Mouse (Mus musculus) CH12.LX (cell line): Measurements from ENCODE around the gene Lrmda. TPM values are rescaled to one million over a fixed set of nuclear protein-coding genes. Genes with fewer than 3 reads are reported as not detected.

Experiments
- DNase-seq: peaks from one replicate; pipeline ENCODE4 v3.0.0-alpha.2; 2013; ENCODE audit errors: extremely low read depth
- H3K27ac ChIP-seq: 2 replicates; pipeline ENCODE4 v1.5.1; 2012; ENCODE audit warnings: low read depth, mild to moderate bottlenecking, control low read depth, moderate library complexity; ENCODE audit not compliant: insufficient read depth
- H3K27me3 ChIP-seq: replicated peaks from 2 replicates; pipeline ENCODE3; 2012; ENCODE audit warnings: inconsistent platforms
- H3K36me3 ChIP-seq, 2 experiments: replicated peaks in 1 of 2; 2 replicates each; pipeline versions ENCODE3 to v1.6.1; 2012; ENCODE audit warnings: inconsistent platforms in 1 of 2, low read length in 1 of 2, mild to moderate bottlenecking in 1 of 2, mixed read lengths in 1 of 2, moderate library complexity in 1 of 2; ENCODE audit not compliant: control insufficient read depth in 1 of 2, insufficient read depth in 1 of 2
- H3K4me1 ChIP-seq, 2 experiments: 2 replicates each; pipeline ENCODE4 v1.6.1; 2012; ENCODE audit warnings: inconsistent platforms in 1 of 2, moderate library complexity in 1 of 2; ENCODE audit not compliant: insufficient read depth in 2 of 2, control insufficient read depth in 1 of 2
- H3K4me2 ChIP-seq: 2 replicates; pipeline ENCODE4 v1.6.1; 2012; ENCODE audit warnings: low read depth, mild to moderate bottlenecking, control low read depth; ENCODE audit not compliant: poor library complexity, insufficient read depth, severe bottlenecking
- H3K4me3 ChIP-seq, 3 experiments: fragments of 150-350 bp in 1 of 3; sonication (generic) in 1 of 3; replicated peaks in 1 of 3; 2 replicates each; pipeline versions ENCODE3 to v1.5.1; 2011 to 2012; ENCODE audit warnings: low read depth in 2 of 3, low read length in 2 of 3, mild to moderate bottlenecking in 2 of 3, moderate library complexity in 2 of 3, control low read depth in 1 of 3, improper control_type of control experiment in 1 of 3, inconsistent platforms in 1 of 3, mixed read lengths in 1 of 3; ENCODE audit not compliant: poor library complexity in 1 of 3
- H3K79me2 ChIP-seq: replicated peaks from 2 replicates; pipeline ENCODE4 v1.6.1; 2012; ENCODE audit warnings: mild to moderate bottlenecking, moderate library complexity; ENCODE audit not compliant: control insufficient read depth, poor library complexity, insufficient read depth, severe bottlenecking; ENCODE audit errors: extremely low read depth
- H3K9ac ChIP-seq: 2 replicates; pipeline ENCODE4 v1.6.1; 2012; ENCODE audit warnings: low read depth, mild to moderate bottlenecking, control low read depth, moderate library complexity; ENCODE audit not compliant: insufficient read depth
- H3K9me3 ChIP-seq: replicated peaks from 2 replicates; pipeline ENCODE3; 2012; ENCODE audit warnings: low read length, inconsistent platforms, mixed read lengths
- BHLHE40 ChIP-seq: IDR thresholded peaks from 2 replicates; pipeline ENCODE4 v1.6.1; 2011; ENCODE audit warnings: mild to moderate bottlenecking, low read depth, low read length, improper control_type of control experiment
- CHD1 ChIP-seq: IDR thresholded peaks from 2 replicates; pipeline ENCODE4 v1.6.1; 2012; ENCODE audit warnings: low read depth, low read length, improper control_type of control experiment, inconsistent platforms
- CHD2 ChIP-seq: IDR thresholded peaks from 2 replicates; pipeline ENCODE4 v1.6.1; 2011; ENCODE audit warnings: low read length, improper control_type of control experiment
- CTCF ChIP-seq, 2 experiments: IDR thresholded peaks in 1 of 2; conservative IDR thresholded peaks in 1 of 2; 2 replicates each; pipeline ENCODE4 v1.5.1; 2011 to 2012; ENCODE audit warnings: low read depth in 2 of 2, low read length in 2 of 2, improper control_type of control experiment in 1 of 2, inconsistent platforms in 1 of 2, mild to moderate bottlenecking in 1 of 2, moderate library complexity in 1 of 2
- ELF1 ChIP-seq: IDR thresholded peaks from 2 replicates; pipeline ENCODE4 v1.6.1; 2014; ENCODE audit warnings: low read depth, mild to moderate bottlenecking, inconsistent platforms, low read length, improper control_type of control experiment
- EP300 ChIP-seq: IDR thresholded peaks from 2 replicates; pipeline ENCODE4 v1.6.1; 2011; ENCODE audit warnings: low read length, improper control_type of control experiment
- HCFC1 ChIP-seq: IDR thresholded peaks from 2 replicates; pipeline ENCODE4 v1.6.1; 2012; ENCODE audit warnings: low read depth, mild to moderate bottlenecking, inconsistent platforms, low read length, improper control_type of control experiment
- IRF4 ChIP-seq: IDR thresholded peaks from 2 replicates; pipeline ENCODE4 v1.6.1; 2014; ENCODE audit warnings: low read depth, mild to moderate bottlenecking, inconsistent platforms, low read length, improper control_type of control experiment
- JUN ChIP-seq: IDR thresholded peaks from 2 replicates; pipeline ENCODE4 v1.6.1; 2011; ENCODE audit warnings: low read depth, mild to moderate bottlenecking, low read length, improper control_type of control experiment, moderate library complexity; ENCODE audit not compliant: insufficient read depth
- MAZ ChIP-seq: IDR thresholded peaks from 2 replicates; pipeline ENCODE4 v1.6.1; 2012; ENCODE audit warnings: low read depth, mild to moderate bottlenecking, inconsistent platforms, low read length, improper control_type of control experiment, moderate library complexity
- MEF2A ChIP-seq: IDR thresholded peaks from 2 replicates; pipeline ENCODE4 v1.6.1; 2014; ENCODE audit warnings: low read depth, mild to moderate bottlenecking, inconsistent platforms, low read length, improper control_type of control experiment, borderline replicate concordance
- MXI1 ChIP-seq: IDR thresholded peaks from 2 replicates; pipeline ENCODE4 v1.6.1; 2011; ENCODE audit warnings: mild to moderate bottlenecking, low read depth, low read length, improper control_type of control experiment
- MYC ChIP-seq: IDR thresholded peaks from 2 replicates; pipeline ENCODE4 v1.6.1; 2011; ENCODE audit warnings: low read depth, mild to moderate bottlenecking, improper control_type of control experiment, low read length
- NRF1 ChIP-seq: IDR thresholded peaks from 2 replicates; pipeline ENCODE4 v1.6.1; 2014; ENCODE audit warnings: low read depth, mild to moderate bottlenecking, inconsistent platforms, low read length, improper control_type of control experiment, moderate library complexity
- POLR2A ChIP-seq: IDR thresholded peaks from 2 replicates; pipeline ENCODE4 v1.6.1; 2011; ENCODE audit warnings: low read depth, mild to moderate bottlenecking, improper control_type of control experiment, low read length
- SIN3A ChIP-seq: IDR thresholded peaks from 2 replicates; pipeline ENCODE4 v1.6.1; 2012; ENCODE audit warnings: low read length, improper control_type of control experiment, inconsistent platforms
- SMC3 ChIP-seq: IDR thresholded peaks from 2 replicates; pipeline ENCODE4 v1.6.1; 2011; ENCODE audit warnings: low read depth, low read length, improper control_type of control experiment
- TBP ChIP-seq: conservative IDR thresholded peaks from 2 replicates; pipeline ENCODE4 v1.6.1; 2011; ENCODE audit warnings: low read depth, low read length, improper control_type of control experiment
- TCF12 ChIP-seq: IDR thresholded peaks from 2 replicates; pipeline ENCODE4 v1.6.1; 2014; ENCODE audit warnings: low read depth, mild to moderate bottlenecking, inconsistent platforms, low read length, improper control_type of control experiment
- USF1 ChIP-seq: IDR thresholded peaks from 2 replicates; pipeline ENCODE4 v1.6.1; 2014; ENCODE audit warnings: low read depth, mild to moderate bottlenecking, inconsistent platforms, low read length, improper control_type of control experiment
- USF2 ChIP-seq: conservative IDR thresholded peaks from 2 replicates; pipeline ENCODE4 v1.6.1; 2011; ENCODE audit warnings: low read depth, low read length, improper control_type of control experiment
- ZC3H11A ChIP-seq: IDR thresholded peaks from 2 replicates; pipeline ENCODE4 v1.6.1; 2012; ENCODE audit warnings: low read depth, mild to moderate bottlenecking, inconsistent platforms, low read length, improper control_type of control experiment
- ZMIZ1 ChIP-seq: IDR thresholded peaks from 2 replicates; pipeline ENCODE4 v1.6.1; 2012; ENCODE audit warnings: low read depth, mild to moderate bottlenecking, inconsistent platforms, low read length, improper control_type of control experiment
- ZNF384 ChIP-seq: IDR thresholded peaks from 2 replicates; pipeline ENCODE4 v1.6.1; 2012; ENCODE audit warnings: low read depth, low read length, improper control_type of control experiment, inconsistent platforms
- dilution Hi-C: fragments of 300-500 bp; cut with MboI; formaldehyde crosslinking; loops from 2 replicates; pipeline ENCODE4 v1.14.3; 2020; ENCODE audit warnings: low sequenced_read_pairs; ENCODE audit not compliant: extremely low pct_unique_long_range_greater_than_20kb, extremely low pct_ligation_motif_present
- in situ Hi-C: fragments of 300-500 bp; cut with MboI; formaldehyde crosslinking; loops from 3 replicates; pipeline ENCODE4 v1.14.3; 2019; ENCODE audit warnings: low sequenced_read_pairs, low pct_ligation_motif_present, low pct_unique_long_range_greater_than_20kb, mixed read lengths
- polyA plus RNA-seq: library from polyadenylated mRNA; unstranded; fragments of >175 nt; gene quantifications from 2 replicates; pipeline ENCODE4 v1.2.1, GENCODE M21; 2012; ENCODE audit warnings: low read depth; ENCODE audit not compliant: insufficient read length
- total RNA-seq, 2 experiments: library from RNA; depleted of rRNA; stranded (reverse); fragments of 300-350 nt in 1 of 2; fragments of >200 nt in 1 of 2; gene quantifications; 2 replicates each; pipeline ENCODE4 v1.2.3; 2012 to 2014

The Lrmda gene
- total and polyA plus RNA-seq, 3 experiments: 0.89 to 3.7 (median 1.9) TPM

GRCm38 (mm10) chr14:21985426-21985931 is 34.0 kb upstream of the Lrmda start:
- H3K4me3 ChIP-seq: no peak overlapping the region
- in situ Hi-C loops (no loop called here), dilution Hi-C loops (no loop called here)
- H3K27ac ChIP-seq: no peak overlapping the region
- H3K4me2 ChIP-seq: no peak overlapping the region
- H3K36me3 ChIP-seq: no peaks in the 10 kb centered on the region
- peaks cover 61% of the 10 kb centered on the region for H3K9me3 ChIP-seq
- DNase-seq: no peak
- H3K79me2 ChIP-seq: no peaks in the 10 kb centered on the region
- H3K4me1 ChIP-seq: no peaks in the 10 kb centered on the region
- TF ChIP-seq HCFC1 (no peak), BHLHE40 (no peak), POLR2A (no peak), SIN3A (no peak), IRF4 (no peak), EP300 (no peak), TCF12 (no peak), JUN (no peak), MYC (no peak), CHD1 (no peak), ZNF384 (no peak), ZMIZ1 (no peak), CTCF (conservative IDR thresholded peaks at IDR 0.05 in 1 of 2, IDR thresholded peaks at IDR 0.05 in 1 of 2; ENCODE audit: low read depth in 2 of 2, low read length in 2 of 2) (no peak), SMC3 (no peak)
- no peaks in the 10 kb centered on the region for H3K27me3 ChIP-seq
- H3K9ac ChIP-seq: no peak overlapping the region

GRCm38 (mm10) chr14:21985981-21986732 is 33.4 kb upstream of the Lrmda start:
- no peak for TF ChIP-seq TCF12
- no peak for TF ChIP-seq USF2
- TF ChIP-seq CHD2: no peak
- TF ChIP-seq JUN: no peak
- no peak for TF ChIP-seq MXI1
- TF ChIP-seq CHD1: no peak
- no peak for TF ChIP-seq POLR2A
- TF ChIP-seq USF1: no peak
- TF ChIP-seq TBP: no peak
- TF ChIP-seq ZC3H11A: no peak
- no peak for TF ChIP-seq SMC3
- no peak for TF ChIP-seq MAZ
- no peak for TF ChIP-seq ELF1
- no peak for TF ChIP-seq EP300
- no peak for TF ChIP-seq MEF2A
- TF ChIP-seq ZMIZ1: no peak
- TF ChIP-seq BHLHE40: no peak
- TF ChIP-seq NRF1: no peak
- in situ Hi-C loops (no loop called here), dilution Hi-C loops (no loop called here)
- no peaks in the 10 kb centered on the region for H3K27me3 ChIP-seq
- H3K27ac ChIP-seq: no peak overlapping the region
- no peak overlapping the region for H3K9ac ChIP-seq
- no peaks in the 10 kb centered on the region for H3K36me3 ChIP-seq
- H3K4me2 ChIP-seq: no peak overlapping the region
- no peak overlapping the region for H3K4me3 ChIP-seq
- H3K4me1 ChIP-seq: no peaks in the 10 kb centered on the region
- no peaks in the 10 kb centered on the region for H3K79me2 ChIP-seq
- H3K9me3 ChIP-seq: peaks cover 61% of the 10 kb centered on the region
- DNase-seq: no peak
